Mouse (Mus musculus) thymus, postnatal 14 days (tissue): Measurements from ENCODE around the gene Crtac1.

Experiments
- DNase-seq: peaks from one replicate; pipeline ENCODE4 v3.0.0; 2021

The Crtac1 gene

GRCm38 (mm10) chr19:42415042-42415441, 16.5 kb downstream of the Crtac1 start:
- no peak for DNase-seq

- no peak for DNase-seq
Observed at GRCm38 (mm10) chr19:42409856-42410255, 21.7 kb downstream of the Crtac1 start.

GRCm38 (mm10) chr19:42409226-42409625, 22.4 kb downstream of the Crtac1 start:
- no peak for DNase-seq

GRCm38 (mm10) chr19:42404364-42404763, 27.2 kb downstream of the Crtac1 start:
- DNase-seq, result no peak

DNA sequence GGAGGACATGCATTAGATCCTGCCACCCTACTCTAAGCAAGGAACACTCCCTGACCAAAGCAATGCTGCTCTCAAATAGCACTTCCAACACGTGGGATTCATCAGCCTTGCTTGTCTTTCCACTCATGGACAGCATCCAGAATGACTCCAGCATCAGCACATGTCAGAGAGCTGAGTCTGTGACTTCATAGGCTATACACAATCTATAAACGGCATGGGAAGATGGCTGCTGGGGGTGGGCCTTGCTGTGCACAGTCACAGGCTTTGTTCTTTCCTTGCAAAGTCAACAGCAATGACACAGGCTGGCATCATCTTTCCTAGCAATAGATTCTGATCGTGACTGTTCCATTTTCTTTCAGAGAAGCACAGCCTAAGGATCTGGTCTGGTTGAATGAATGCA, 31.6 kb downstream of the Crtac1 start:
- no peak for DNase-seq

DNA sequence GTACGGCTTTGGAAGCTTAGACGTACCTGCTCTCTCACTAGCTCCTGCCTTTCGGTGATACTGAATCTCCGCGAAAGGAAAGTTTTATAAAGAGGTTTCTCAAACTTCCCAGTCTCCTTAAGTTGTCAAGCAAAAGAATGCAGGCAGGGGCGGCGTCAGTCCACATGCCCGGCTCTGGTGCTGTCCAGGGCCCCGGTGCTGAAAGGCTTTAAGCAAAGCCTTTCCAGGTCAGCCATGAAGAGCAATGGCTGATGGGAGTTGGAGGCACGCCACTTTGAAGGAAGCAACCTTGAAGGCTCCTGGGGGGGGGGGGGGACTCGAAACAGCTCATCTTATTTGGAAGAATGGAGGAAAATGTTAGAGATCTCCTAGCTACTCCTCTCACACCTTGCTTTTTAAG, 34.3 kb downstream of the Crtac1 start:
- DNase-seq, result no peak

GRCm38 (mm10) chr19:42394848-42395534, 36.6 kb downstream of the Crtac1 start:
- no peak for DNase-seq

GRCm38 (mm10) chr19:42393920-42394319, 37.7 kb downstream of the Crtac1 start:
- no peak for DNase-seq

- DNase-seq, result no peak
Observed at GRCm38 (mm10) chr19:42392094-42392493, 39.5 kb downstream of the Crtac1 start.

DNA sequence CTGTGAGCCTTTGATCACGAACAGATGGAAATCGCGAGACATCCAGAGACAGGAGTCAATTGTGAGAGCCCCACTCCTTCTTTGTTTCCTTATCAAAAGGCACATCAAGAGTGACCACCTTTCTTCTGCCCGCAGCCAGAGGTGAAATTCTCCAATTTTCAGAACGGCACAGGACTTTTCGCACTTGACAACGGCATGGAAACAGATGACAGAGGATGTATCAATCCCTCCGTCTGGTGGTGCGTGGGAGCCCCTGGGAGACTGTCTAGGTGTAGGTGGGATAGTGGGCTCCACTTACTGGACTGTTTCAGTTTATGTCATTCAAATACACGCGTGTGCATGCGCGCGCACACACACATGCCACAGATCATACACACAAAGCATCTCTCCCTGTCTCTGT, 42.0 kb downstream of the Crtac1 start:
- no peak for DNase-seq

DNA sequence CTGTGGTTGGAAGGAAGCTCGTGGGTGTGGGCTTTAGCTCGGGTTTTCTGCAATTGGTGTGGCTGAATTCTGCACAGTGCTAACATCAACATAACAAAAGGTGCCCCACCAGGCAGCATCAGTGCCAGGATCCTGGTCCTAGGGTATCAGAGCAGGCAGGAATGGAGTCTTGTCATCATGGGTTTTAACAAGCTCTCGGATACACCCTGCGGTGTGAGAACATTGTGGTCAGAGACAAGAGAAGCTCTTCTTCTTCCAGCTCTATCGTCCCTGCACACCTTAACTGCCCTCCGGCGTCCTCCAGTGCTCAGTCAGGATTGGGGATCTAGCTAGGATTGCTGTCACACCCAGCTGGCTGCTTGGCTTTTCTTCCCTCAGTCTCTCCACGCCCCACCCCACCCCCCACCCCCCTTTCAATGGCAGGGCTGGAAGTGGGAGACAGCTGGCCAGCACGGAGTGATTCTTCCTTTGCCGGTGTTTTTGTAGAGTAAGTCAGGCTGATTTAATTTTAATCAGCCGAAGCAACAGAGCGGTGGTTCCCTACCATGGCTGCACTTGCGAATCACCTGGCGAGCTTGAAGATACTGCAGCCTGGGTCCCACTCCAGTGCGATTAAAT, 46.5 kb downstream of the Crtac1 start:
- DNase-seq, result no peak

DNA sequence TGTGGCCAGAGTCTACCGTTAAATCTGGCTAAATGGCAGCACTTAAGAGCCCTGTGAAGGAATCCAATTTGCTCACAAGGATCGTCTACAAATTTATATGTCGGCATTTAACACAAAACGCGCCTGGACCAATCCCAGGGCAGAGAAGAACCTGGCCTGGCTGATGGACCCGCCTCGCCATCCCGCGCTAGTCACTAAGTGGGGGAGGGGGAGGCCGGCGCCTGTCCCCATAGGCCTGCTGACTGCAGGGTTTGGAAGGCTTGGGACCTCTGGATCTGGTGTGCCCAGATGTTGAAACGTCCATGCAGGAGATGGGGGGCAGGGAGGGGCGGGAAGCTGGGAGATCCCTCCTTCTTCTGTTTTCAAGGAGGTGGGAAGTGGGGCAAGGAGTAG, 50.6 kb downstream of the Crtac1 start:
- no peak for DNase-seq

DNA sequence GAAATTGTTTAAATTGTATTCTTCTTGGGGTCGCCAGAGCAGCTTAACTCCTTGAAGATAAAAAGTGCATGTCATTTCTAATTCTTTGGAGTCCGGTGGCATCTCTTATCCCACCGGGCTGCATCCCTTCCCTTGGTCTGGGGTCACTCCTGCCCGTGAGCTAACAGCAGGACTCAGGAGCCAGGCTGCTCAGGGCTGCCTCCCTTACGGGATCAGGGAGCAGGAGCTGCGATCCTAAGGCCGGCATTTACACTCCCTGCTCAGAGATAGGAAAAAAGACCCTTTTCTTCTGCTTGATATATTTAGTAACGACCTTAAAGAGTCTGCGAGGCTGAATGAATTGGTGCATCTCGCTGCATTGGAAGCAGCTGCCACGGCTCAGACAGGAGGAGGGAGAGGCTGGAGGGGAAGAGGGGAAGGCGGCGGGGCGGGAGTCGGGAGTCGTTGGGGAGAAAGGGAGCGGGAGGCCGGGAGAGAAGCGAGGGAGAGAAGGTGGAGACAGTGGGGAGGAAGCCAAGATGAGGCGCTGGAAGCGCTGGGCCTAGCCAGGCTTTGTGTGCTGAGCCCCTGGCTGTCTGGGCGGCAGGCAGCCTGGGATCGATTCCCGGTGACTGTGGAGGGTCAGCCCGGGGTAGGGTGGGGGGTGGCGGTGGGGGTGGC, 51.1 kb downstream of the Crtac1 start:
- DNase-seq, result no peak

DNA sequence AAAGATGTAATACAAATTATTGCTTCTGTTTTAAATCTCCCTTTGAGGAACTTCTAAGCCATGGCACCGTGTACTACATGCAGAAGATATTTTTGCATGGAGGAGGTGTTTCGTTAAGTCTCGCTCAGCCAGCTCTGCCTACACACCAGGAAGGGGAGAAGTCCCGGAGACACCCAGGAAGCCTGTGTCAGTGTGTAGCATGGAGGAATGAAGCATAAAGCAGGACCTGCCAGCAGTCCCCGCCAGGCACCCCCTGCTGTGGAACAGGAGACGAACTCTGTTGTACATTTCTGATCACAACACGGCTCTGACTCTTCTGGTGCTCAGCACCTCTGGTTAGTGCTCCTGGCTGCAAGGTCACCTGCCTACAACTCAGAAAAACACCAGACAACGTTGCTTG, 51.8 kb downstream of the Crtac1 start:
- no peak for DNase-seq

DNA sequence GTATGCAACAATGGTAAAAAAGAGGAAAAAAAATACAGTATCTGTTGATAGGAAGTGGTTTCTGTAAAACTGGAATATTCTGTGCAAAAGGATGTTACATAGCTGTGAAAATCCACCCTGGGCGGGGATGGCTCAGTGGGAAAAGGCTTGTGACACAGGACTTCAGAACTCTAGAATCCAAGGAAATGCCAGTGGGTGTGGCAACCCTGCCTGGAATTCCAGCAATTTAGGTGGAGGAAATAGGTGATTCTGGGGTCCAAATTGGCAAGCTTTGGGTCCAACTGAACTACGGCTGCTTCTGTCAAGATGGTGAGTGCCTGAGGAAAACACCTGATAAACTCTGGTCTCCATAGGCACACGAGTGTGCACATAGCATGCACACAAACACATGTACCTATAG, 54.4 kb downstream of the Crtac1 start:
- no peak for DNase-seq

GRCm38 (mm10) chr19:42363551-42363950, 68.0 kb downstream of the Crtac1 start:
- DNase-seq, result no peak

DNA sequence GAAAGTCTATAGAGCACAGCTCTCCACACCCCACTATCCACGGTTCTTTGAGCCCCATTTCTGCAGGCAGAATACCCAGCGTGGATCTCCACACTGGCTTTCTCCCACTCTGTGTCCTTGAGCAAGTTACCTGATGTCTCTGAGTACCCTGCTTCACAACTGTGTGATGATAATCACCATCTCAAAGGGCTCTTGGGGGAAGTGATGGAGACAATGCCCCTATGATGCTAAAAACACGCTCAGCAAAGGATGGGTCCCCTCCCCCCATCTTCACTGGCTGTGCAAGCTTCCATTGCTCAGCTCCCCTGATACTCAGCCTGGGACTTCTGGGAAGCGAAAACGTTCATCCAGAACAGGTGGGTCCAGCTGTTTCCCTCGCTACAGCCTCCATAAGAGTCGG, 73.2 kb downstream of the Crtac1 start:
- no peak for DNase-seq

- DNase-seq, result no peak
Observed at GRCm38 (mm10) chr19:42356854-42357253, 74.7 kb downstream of the Crtac1 start.

DNA sequence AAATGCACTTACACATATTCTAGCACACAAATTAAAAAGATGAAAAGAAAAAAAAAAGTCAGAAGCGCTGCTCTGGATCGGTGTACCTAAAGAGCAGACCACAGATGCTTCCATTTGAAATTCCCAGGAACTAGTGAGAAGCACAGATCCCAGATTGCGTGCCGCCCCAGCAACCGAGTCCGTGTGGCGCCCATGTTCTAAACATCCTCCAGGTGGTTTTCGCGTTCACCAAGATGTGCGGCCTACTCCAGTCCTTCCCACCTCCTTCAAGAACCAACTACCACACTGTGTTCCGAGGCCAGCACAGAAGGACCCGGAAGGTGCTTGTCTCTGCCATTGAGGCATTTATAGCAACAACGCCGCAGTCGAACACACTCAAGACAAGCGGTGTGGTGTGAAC, 76.1 kb downstream of the Crtac1 start:
- no peak for DNase-seq

GRCm38 (mm10) chr19:42341183-42341582, 90.4 kb downstream of the Crtac1 start:
- peak; percentile 15 for DNase-seq

- DNase-seq, result peak; percentile 9
Observed at GRCm38 (mm10) chr19:42332081-42332736, 99.4 kb downstream of the Crtac1 start.

DNA sequence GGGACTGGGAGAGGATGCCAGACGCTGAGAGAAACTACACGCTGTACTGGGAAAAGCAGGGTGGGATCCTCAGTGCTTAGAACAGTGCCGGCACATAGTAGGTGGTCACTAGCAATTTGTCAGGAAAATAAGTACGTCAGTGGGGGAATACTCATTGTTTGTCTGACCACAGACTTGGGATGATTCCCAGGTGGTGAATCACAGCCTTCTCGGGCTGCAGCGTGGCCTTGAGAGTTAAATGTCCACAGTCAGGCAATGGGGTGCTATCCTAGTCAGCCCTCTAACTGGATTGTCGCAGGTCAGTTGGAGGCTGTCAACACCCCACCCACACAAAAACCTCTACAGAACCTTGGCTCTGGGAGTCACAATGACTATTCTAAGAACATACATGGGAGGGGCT, 100.1 kb downstream of the Crtac1 start:
- no peak for DNase-seq

- DNase-seq, result no peak
Observed at GRCm38 (mm10) chr19:42328160-42328559, 103.4 kb downstream of the Crtac1 start.

- peak; percentile 29 for DNase-seq
Observed at GRCm38 (mm10) chr19:42325894-42326293, 105.7 kb downstream of the Crtac1 start.
